Mouse (Mus musculus): ENCODE measurements around the gene Mgl2. TPM values are rescaled to one million over a fixed set of nuclear protein-coding genes. Genes with fewer than 3 reads are reported as not detected.
"Not testable (repeated sequence)": the region's sequence is repeated elsewhere in the genome, so short reads cannot be mapped to it uniquely, and the experiment has no call there.

The Mgl2 gene
- total RNA-seq, 1 experiment = 1.8 TPM

DNA sequence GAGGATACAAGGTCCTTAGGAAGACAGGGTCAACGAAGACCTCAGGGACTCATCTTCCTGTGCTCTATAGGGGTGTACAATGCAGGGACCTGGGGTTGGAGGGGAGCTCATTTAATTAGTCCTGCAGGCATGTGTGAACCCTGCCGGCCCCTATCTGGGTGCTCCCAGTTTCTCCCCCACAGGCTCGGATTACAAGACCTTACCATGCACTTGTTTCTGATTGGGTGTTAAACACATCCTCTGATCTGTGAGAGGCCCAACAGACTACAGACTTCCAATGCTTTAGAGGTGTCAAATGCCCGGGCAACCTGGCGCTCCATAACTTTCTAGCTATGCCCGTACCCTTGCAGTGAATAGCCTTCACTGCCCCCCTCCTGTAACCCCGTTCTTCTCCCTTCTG is 38.0 kb downstream of the Mgl2 start:
- no peaks in the 10 kb centered on the region for H3K9me3 ChIP-seq (ENCODE audit: control insufficient read depth, insufficient read depth, low read depth, low read length)
- H3K36me3 ChIP-seq (ENCODE audit: control insufficient read depth, insufficient read depth, low read length, poor library complexity, severe bottlenecking) = no peaks in the 10 kb centered on the region
- no peak for DNase-seq (ENCODE audit: low read depth, low spot score)
- in situ Hi-C loops (cut with MboI; ENCODE audit: low sequenced_read_pairs in 2 of 2, unreplicated experiment in 2 of 2) = no loop called here
- H3K9ac ChIP-seq (ENCODE audit: insufficient read depth, low read depth, low read length, poor library complexity, severe bottlenecking) = no peak overlapping the region
- H3K4me1 ChIP-seq (ENCODE audit: control insufficient read depth in 2 of 2, insufficient read depth in 2 of 2, low read length in 2 of 2, poor library complexity in 1 of 2) = no peaks in the 10 kb centered on the region
- TF ChIP-seq HCFC1 (IDR thresholded peaks at IDR 0.05; ENCODE audit: borderline replicate concordance, insufficient read depth, low read length) (no peak), ZNF384 (IDR thresholded peaks at IDR 0.05; ENCODE audit: low read depth, low read length) (no peak)
- H3K4me3 ChIP-seq (ENCODE audit: insufficient read depth in 1 of 2, low read depth in 1 of 2, low read length in 2 of 2, poor library complexity in 1 of 2, severe bottlenecking in 1 of 2) = no peak overlapping the region
- no peak overlapping the region for H3K27ac ChIP-seq (ENCODE audit: insufficient read depth, low read depth, low read length, poor library complexity, severe bottlenecking)

DNA sequence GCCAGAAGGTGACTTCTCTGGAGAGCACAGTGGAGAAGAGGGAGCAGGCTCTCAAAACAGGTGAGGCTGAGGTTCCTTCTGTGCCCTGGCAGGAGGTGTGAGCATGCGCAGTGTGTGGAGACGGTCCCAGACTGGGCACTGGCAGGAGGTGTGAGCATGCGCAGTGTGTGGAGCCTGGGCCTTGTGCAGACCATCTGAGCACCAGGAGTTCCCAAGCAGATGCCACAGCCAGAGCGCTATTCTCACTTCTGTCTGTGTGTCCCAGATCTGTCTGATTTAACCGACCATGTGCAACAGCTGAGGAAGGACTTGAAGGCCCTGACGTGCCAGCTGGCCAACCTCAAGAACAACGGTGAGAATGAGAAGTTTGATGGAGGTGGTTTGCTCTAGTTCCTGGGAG is 39.3 kb downstream of the Mgl2 start:
- H3K4me1 ChIP-seq (ENCODE audit: control insufficient read depth in 2 of 2, insufficient read depth in 2 of 2, low read length in 2 of 2, poor library complexity in 1 of 2); H3K9ac ChIP-seq (ENCODE audit: insufficient read depth, low read depth, low read length, poor library complexity, severe bottlenecking): not testable (repeated sequence)

DNA sequence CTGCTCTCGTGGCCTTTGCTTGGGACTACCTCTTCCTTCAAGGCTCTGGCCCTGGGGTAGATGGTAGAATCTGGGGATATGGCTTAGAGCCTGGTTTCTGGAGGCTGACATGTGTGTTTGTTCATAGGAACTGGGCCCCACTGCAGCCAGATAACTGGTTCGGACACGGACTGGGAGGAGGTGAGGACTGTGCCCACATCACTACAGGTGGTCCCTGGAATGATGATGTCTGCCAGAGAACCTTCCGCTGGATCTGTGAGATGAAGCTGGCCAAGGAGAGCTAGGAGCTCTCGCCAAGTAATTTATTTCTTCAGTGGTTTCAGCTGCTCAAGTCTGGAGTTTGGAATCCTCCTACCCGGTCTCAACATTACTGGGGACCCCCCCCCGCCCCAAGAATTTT is 40.2 kb downstream of the Mgl2 start:
- H3K4me1 ChIP-seq (ENCODE audit: control insufficient read depth in 2 of 2, insufficient read depth in 2 of 2, low read length in 2 of 2, poor library complexity in 1 of 2) = no peaks in the 10 kb centered on the region

More for the DNA sequence above, 39.3 kb downstream of the Mgl2 start:
- H3K36me3 ChIP-seq (ENCODE audit: control insufficient read depth, insufficient read depth, low read length, poor library complexity, severe bottlenecking); H3K4me3 ChIP-seq (ENCODE audit: insufficient read depth in 1 of 2, low read depth in 1 of 2, low read length in 2 of 2, poor library complexity in 1 of 2, severe bottlenecking in 1 of 2); H3K27ac ChIP-seq (ENCODE audit: insufficient read depth, low read depth, low read length, poor library complexity, severe bottlenecking); in situ Hi-C loops (cut with MboI; ENCODE audit: low sequenced_read_pairs in 2 of 2, unreplicated experiment in 2 of 2); DNase-seq (ENCODE audit: low read depth, low spot score); H3K9me3 ChIP-seq (ENCODE audit: control insufficient read depth, insufficient read depth, low read depth, low read length): not testable (repeated sequence)

DNA sequence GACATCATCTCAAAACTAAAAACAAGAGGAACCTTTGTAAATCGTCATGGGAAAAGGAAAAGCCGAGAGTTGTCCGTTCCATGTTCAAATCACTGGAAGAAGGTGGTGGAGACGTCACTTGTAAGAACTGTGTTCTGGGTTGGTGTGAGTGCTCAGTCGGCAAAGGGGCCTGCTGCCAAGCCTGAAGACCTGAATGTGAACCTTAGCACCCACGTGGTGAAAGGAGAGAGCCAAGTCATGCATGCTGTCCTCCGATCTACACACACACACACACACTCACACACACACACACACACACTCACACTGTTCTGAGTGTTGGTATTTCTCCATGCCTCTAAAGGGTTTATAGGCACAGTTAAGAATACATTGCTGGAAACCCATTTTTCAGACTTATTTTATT is 41.1 kb downstream of the Mgl2 start:
- Histone ChIP-seq H3K36me3 (ENCODE audit: control insufficient read depth, insufficient read depth, low read length, poor library complexity, severe bottlenecking) (no peaks in the 10 kb centered on the region), H3K4me3 (ENCODE audit: insufficient read depth in 1 of 2, low read depth in 1 of 2, low read length in 2 of 2, poor library complexity in 1 of 2, severe bottlenecking in 1 of 2) (no peak overlapping the region), H3K4me1 (ENCODE audit: control insufficient read depth in 2 of 2, insufficient read depth in 2 of 2, low read length in 2 of 2, poor library complexity in 1 of 2) (no peaks in the 10 kb centered on the region), H3K9ac (ENCODE audit: insufficient read depth, low read depth, low read length, poor library complexity, severe bottlenecking) (no peak overlapping the region), H3K27ac (ENCODE audit: insufficient read depth, low read depth, low read length, poor library complexity, severe bottlenecking) (no peak overlapping the region), H3K9me3 (ENCODE audit: control insufficient read depth, insufficient read depth, low read depth, low read length) (no peaks in the 10 kb centered on the region; the same call in 1 of the 2 replicates)
- no peak for DNase-seq (ENCODE audit: low read depth, low spot score)
- in situ Hi-C loops (cut with MboI; ENCODE audit: low sequenced_read_pairs in 2 of 2, unreplicated experiment in 2 of 2) = loop anchor here in 1 of 2 experiments (10.0 kb wide), 1 partner anchor 116 kb away; the partner anchor contains the start of gene Asgr1
- TF ChIP-seq MAFK (IDR thresholded peaks at IDR 0.05; ENCODE audit: insufficient read depth, low read depth, low read length) (no peak), CHD2 (IDR thresholded peaks at IDR 0.05; ENCODE audit: low read depth, low read length) (no peak)

More for the DNA sequence above, 40.2 kb downstream of the Mgl2 start:
- Histone ChIP-seq H3K27ac (ENCODE audit: insufficient read depth, low read depth, low read length, poor library complexity, severe bottlenecking) (no peak overlapping the region), H3K9me3 (ENCODE audit: control insufficient read depth, insufficient read depth, low read depth, low read length) (no peaks in the 10 kb centered on the region), H3K4me3 (ENCODE audit: insufficient read depth in 1 of 2, low read depth in 1 of 2, low read length in 2 of 2, poor library complexity in 1 of 2, severe bottlenecking in 1 of 2) (no peak overlapping the region), H3K9ac (ENCODE audit: insufficient read depth, low read depth, low read length, poor library complexity, severe bottlenecking) (no peak overlapping the region), H3K36me3 (ENCODE audit: control insufficient read depth, insufficient read depth, low read length, poor library complexity, severe bottlenecking) (no peaks in the 10 kb centered on the region)
- DNase-seq (ENCODE audit: low read depth, low spot score) = no peak
- TF ChIP-seq CHD2 (IDR thresholded peaks at IDR 0.05; ENCODE audit: low read depth, low read length) (no peak), ZC3H11A (IDR thresholded peaks at IDR 0.05; ENCODE audit: borderline replicate concordance, low read depth, low read length) (no peak), MAFK (IDR thresholded peaks at IDR 0.05; ENCODE audit: insufficient read depth, low read depth, low read length) (no peak), HCFC1 (IDR thresholded peaks at IDR 0.05; ENCODE audit: borderline replicate concordance, insufficient read depth, low read length) (no peak), ZNF384 (IDR thresholded peaks at IDR 0.05; ENCODE audit: low read depth, low read length) (no peak)
- in situ Hi-C loops (cut with MboI; ENCODE audit: low sequenced_read_pairs in 2 of 2, unreplicated experiment in 2 of 2) = loop anchor here in 1 of 2 experiments (10.0 kb wide), 1 partner anchor 115 kb away; the partner anchor contains the start of gene Asgr1

DNA sequence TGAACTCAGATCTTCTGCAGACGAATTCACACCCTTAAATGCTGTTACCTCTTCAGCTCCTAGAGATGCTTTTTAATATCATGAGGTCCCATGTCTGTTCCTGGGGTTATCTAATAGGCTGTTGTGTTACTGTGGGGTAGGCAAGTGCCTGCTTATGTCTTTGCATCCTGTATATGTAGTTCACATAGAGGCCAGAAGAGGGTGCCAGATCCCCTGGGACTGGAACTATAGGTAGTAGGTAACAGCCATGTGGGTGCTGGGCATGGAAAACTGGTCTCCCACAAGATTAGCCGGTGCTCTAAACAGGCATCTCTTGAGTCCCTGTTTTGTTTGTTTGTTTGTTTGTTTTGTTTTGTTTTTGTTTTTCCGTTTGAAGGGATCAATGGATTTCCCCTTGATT is 41.7 kb downstream of the Mgl2 start:
- no peaks in the 10 kb centered on the region; the same call in 1 of the 2 replicates for H3K9me3 ChIP-seq (ENCODE audit: control insufficient read depth, insufficient read depth, low read depth, low read length)
- no peak overlapping the region for H3K9ac ChIP-seq (ENCODE audit: insufficient read depth, low read depth, low read length, poor library complexity, severe bottlenecking)
- H3K27ac ChIP-seq (ENCODE audit: insufficient read depth, low read depth, low read length, poor library complexity, severe bottlenecking) = no peak overlapping the region
- no peak overlapping the region for H3K4me3 ChIP-seq (ENCODE audit: insufficient read depth in 1 of 2, low read depth in 1 of 2, low read length in 2 of 2, poor library complexity in 1 of 2, severe bottlenecking in 1 of 2)
- TF ChIP-seq CHD2 (IDR thresholded peaks at IDR 0.05; ENCODE audit: low read depth, low read length) (no peak), ZC3H11A (IDR thresholded peaks at IDR 0.05; ENCODE audit: borderline replicate concordance, low read depth, low read length) (peak; percentile 45; the same call in 1 of the 2 replicates)
- H3K36me3 ChIP-seq (ENCODE audit: control insufficient read depth, insufficient read depth, low read length, poor library complexity, severe bottlenecking) = no peaks in the 10 kb centered on the region
- peak; percentile 85 for DNase-seq (ENCODE audit: low read depth, low spot score)
- no peaks in the 10 kb centered on the region for H3K4me1 ChIP-seq (ENCODE audit: control insufficient read depth in 2 of 2, insufficient read depth in 2 of 2, low read length in 2 of 2, poor library complexity in 1 of 2)
- in situ Hi-C loops (cut with MboI; ENCODE audit: low sequenced_read_pairs in 2 of 2, unreplicated experiment in 2 of 2) = loop anchor here in 1 of 2 experiments (10.0 kb wide), 1 partner anchor 117 kb away; the partner anchor contains the start of gene Asgr1
